Mouse (Mus musculus): ENCODE measurements around the gene Nrip3. TPM values are rescaled to one million over a fixed set of nuclear protein-coding genes. Genes with fewer than 3 reads are reported as not detected.

Gene Nrip3
- 12.6 and 14.1 TPM in 2 replicates for polyA plus RNA-seq (2014; fragmentation: Nextera tagmentation; extraction: Ambion mirVana)

DNA sequence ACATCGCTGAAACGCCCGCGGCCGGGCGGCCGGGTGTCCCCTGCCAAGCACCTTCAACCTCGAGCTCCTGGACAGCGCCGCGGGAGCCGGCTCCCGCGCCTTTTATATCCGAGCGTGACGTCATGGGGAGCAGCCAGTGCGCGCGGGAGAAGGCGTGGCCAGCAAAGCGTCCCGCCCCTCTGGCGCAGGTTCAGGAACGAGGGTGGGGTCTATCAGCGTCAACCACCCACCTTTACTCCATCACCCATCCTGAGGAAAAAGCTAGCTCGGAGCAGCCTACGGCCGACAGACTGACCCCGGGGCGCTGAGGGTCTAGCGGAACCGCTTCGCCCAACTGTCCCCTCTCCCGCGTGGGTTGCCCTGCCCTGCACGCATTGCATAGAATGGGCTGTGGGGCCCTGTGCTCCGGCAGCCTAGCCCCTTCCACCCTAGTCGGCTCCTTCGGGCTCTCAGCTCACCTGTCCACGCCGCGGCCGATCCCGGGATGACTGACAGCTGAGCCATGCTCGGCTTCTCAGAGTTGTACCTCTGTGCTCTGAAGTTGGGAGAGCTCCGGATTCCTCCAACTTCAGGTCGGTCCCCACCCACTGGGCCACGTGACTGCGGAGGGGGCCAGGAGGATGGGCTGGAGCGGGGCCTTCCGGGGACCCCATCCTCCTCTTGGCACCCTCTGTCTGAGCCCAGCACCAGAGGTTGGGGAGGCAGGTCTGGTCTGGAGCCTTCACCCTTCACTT is at the start of gene Nrip3:
Gene Nrip3, minus strand, starts transcription at position 556 of the 734 bp plus-strand sequence.
- peak within 1 kb of the TSS; percentile 100 for H3K4me2 ChIP-seq (replicated peaks)
- H3K9me3 ChIP-seq (ENCODE audit: control insufficient read depth, low read length) = no peaks in the 10 kb centered on the region
- H3K27me3 ChIP-seq (ENCODE audit: control insufficient read depth, insufficient read depth, low read length) = peaks cover 43% of the 10 kb centered on the region
- peak within 1 kb of the TSS; percentile 62 for H3K9ac ChIP-seq
- H3K27ac ChIP-seq = no peak within 1 kb of the TSS
- DNase-seq (ENCODE audit: low spot score) (peak; percentile 86), ATAC-seq (ENCODE audit: low FRiP score) (peak; percentile 87)
- H3K4me3 ChIP-seq (replicated peaks; ENCODE audit: low read length) = peak within 1 kb of the TSS; percentile 67
- H3K36me3 ChIP-seq (replicated peaks; ENCODE audit: control insufficient read depth, insufficient read depth) = no peaks in the 10 kb centered on the region
- 1% methylated on average over 51 of the region's 52 CpGs for WGBS
- no peaks in the 10 kb centered on the region for H3K4me1 ChIP-seq (replicated peaks; ENCODE audit: control insufficient read depth, insufficient read depth, low read length)

DNA sequence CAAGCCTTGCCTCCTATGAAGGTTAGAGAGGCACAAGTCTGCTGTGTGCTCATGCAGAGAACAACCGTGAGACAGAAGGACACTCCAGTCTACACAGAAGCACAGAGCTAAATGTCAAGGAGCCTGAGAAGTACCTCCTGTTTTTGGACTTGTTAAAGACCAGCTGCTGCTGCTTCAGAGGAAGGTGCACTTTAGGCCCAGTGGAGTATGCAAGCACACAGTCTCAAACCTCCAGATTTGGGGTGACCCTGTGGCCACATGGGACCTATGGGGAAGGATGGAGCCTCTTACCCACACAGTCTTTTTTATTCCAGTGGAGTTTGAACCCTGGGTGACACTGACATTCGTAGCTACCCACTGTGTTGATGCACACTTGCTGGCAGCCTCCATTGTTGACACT is 49.6 kb upstream of the Nrip3 start:
- H3K4me3 ChIP-seq (replicated peaks; ENCODE audit: low read length) = no peak overlapping the region
- no peaks in the 10 kb centered on the region for H3K4me1 ChIP-seq (replicated peaks; ENCODE audit: control insufficient read depth, insufficient read depth, low read length)
- H3K4me2 ChIP-seq (replicated peaks) = no peak overlapping the region
- DNase-seq (ENCODE audit: low spot score) = no peak
- H3K27ac ChIP-seq = no peak overlapping the region
- H3K27me3 ChIP-seq (ENCODE audit: control insufficient read depth, insufficient read depth, low read length) = no peaks in the 10 kb centered on the region
- ATAC-seq (ENCODE audit: low FRiP score) = no peak
- WGBS = 78% methylated on average over 2 of the region's 2 CpGs
- H3K9me3 ChIP-seq (ENCODE audit: control insufficient read depth, low read length) = no peaks in the 10 kb centered on the region
- no peaks in the 10 kb centered on the region for H3K36me3 ChIP-seq (replicated peaks; ENCODE audit: control insufficient read depth, insufficient read depth)
- no peak overlapping the region for H3K9ac ChIP-seq

DNA sequence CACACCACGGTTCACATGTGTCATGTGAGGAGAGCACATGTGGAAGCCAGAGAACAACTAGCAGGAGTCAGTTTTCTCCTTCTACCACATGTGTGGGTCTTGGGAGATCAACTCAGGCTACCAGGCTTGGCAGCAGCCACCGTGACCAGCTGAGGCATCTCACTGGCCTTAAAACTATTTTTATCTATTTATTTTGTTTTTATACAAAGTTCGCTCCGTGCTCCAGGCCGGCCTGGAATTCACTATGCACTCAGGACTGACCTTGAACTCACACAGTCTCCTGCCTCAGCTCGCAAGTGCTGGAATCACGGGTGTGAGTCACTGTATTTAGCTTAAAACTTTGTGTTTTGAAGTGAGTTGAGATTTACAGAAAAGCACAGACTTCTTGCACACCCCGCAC is 45.1 kb upstream of the Nrip3 start:
- Histone ChIP-seq H3K27ac (no peak overlapping the region), H3K4me3 (replicated peaks; ENCODE audit: low read length) (no peak overlapping the region), H3K36me3 (replicated peaks; ENCODE audit: control insufficient read depth, insufficient read depth) (no peaks in the 10 kb centered on the region), H3K9ac (no peak overlapping the region), H3K4me2 (replicated peaks) (no peak overlapping the region), H3K27me3 (ENCODE audit: control insufficient read depth, insufficient read depth, low read length) (no peaks in the 10 kb centered on the region), H3K9me3 (ENCODE audit: control insufficient read depth, low read length) (no peaks in the 10 kb centered on the region), H3K4me1 (replicated peaks; ENCODE audit: control insufficient read depth, insufficient read depth, low read length) (no peaks in the 10 kb centered on the region)
- WGBS = 91% methylated on average over 8 of the region's 8 CpGs
- no peak for DNase-seq (ENCODE audit: low spot score)
- no peak for ATAC-seq (ENCODE audit: low FRiP score)

DNA sequence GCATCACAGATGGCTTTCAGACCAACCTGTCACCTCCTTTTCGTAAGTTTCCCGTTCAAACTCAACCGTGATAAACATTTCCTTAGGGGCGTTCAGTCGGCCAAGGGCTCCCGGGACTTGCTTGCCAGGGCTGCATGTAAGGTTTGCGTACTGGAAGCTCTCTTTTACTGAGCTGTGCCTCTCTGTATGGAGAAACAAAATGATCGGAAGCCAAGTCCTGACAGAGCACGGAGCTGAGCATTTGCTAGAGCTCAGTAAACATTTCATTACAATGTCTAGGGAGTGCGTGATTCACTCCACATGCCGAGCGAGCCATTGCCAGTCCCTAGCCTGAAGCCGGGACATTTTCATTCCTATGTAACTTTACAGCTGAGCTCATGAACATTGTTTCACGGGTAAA is 43.5 kb upstream of the Nrip3 start:
- no peak overlapping the region for H3K9ac ChIP-seq
- no peak overlapping the region for H3K4me2 ChIP-seq (replicated peaks)
- H3K9me3 ChIP-seq (ENCODE audit: control insufficient read depth, low read length) = no peaks in the 10 kb centered on the region
- H3K4me1 ChIP-seq (replicated peaks; ENCODE audit: control insufficient read depth, insufficient read depth, low read length) = no peaks in the 10 kb centered on the region
- ATAC-seq (ENCODE audit: low FRiP score) (no peak), DNase-seq (ENCODE audit: low spot score) (no peak)
- 81% methylated on average over 14 of the region's 14 CpGs for WGBS
- no peaks in the 10 kb centered on the region for H3K36me3 ChIP-seq (replicated peaks; ENCODE audit: control insufficient read depth, insufficient read depth)
- no peak overlapping the region for H3K4me3 ChIP-seq (replicated peaks; ENCODE audit: low read length)
- no peaks in the 10 kb centered on the region for H3K27me3 ChIP-seq (ENCODE audit: control insufficient read depth, insufficient read depth, low read length)
- no peak overlapping the region for H3K27ac ChIP-seq

DNA sequence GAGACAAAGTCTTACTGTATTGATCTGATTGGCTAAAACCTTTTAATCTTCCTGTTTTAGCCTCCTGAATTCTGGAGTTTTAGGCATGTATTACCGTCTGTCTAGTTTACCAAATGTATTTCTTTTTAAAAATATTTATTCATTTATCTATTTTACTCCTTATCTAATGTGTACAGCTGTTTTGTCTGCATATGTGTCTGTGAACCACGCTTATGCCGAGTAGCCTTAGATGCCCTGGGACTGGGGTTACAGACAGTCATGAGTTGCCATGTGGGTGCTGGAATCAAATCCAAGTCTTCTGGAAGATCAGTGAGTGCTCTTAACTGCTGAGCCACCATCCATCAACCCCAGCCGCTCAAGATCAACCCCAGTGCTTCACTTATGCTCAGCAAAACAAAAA is 36.8 kb upstream of the Nrip3 start:
- Histone ChIP-seq H3K9ac (no peak overlapping the region), H3K4me2 (replicated peaks) (no peak overlapping the region), H3K4me1 (replicated peaks; ENCODE audit: control insufficient read depth, insufficient read depth, low read length) (no peaks in the 10 kb centered on the region), H3K27me3 (ENCODE audit: control insufficient read depth, insufficient read depth, low read length) (no peaks in the 10 kb centered on the region), H3K36me3 (replicated peaks; ENCODE audit: control insufficient read depth, insufficient read depth) (no peaks in the 10 kb centered on the region), H3K27ac (no peak overlapping the region), H3K4me3 (replicated peaks; ENCODE audit: low read length) (no peak overlapping the region), H3K9me3 (ENCODE audit: control insufficient read depth, low read length) (no peaks in the 10 kb centered on the region)
- no peak for DNase-seq (ENCODE audit: low spot score)
- no peak for ATAC-seq (ENCODE audit: low FRiP score)
- 92% methylated on average over 4 of the region's 4 CpGs for WGBS

DNA sequence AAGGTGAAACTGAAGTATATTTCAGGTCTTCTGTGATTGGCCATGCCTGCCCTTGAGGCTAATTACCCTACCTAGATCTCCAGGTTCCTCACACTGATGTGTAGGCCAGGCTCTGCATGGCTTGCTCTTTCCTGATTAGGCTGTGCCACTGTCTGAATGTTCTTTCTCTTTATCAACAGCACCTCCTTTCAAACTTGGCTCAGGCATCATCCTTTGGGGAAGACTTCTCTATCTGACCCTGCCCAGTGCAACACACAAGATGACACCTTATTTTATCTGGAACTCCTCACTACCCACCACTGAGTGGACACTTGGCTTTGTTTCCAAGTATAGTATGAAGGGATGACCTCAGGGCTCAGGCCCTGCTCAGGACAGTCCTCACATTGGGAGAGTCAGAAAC is 36.1 kb upstream of the Nrip3 start:
- ATAC-seq (ENCODE audit: low FRiP score) = no peak
- no peaks in the 10 kb centered on the region for H3K36me3 ChIP-seq (replicated peaks; ENCODE audit: control insufficient read depth, insufficient read depth)
- DNase-seq (ENCODE audit: low spot score) = no peak

DNA sequence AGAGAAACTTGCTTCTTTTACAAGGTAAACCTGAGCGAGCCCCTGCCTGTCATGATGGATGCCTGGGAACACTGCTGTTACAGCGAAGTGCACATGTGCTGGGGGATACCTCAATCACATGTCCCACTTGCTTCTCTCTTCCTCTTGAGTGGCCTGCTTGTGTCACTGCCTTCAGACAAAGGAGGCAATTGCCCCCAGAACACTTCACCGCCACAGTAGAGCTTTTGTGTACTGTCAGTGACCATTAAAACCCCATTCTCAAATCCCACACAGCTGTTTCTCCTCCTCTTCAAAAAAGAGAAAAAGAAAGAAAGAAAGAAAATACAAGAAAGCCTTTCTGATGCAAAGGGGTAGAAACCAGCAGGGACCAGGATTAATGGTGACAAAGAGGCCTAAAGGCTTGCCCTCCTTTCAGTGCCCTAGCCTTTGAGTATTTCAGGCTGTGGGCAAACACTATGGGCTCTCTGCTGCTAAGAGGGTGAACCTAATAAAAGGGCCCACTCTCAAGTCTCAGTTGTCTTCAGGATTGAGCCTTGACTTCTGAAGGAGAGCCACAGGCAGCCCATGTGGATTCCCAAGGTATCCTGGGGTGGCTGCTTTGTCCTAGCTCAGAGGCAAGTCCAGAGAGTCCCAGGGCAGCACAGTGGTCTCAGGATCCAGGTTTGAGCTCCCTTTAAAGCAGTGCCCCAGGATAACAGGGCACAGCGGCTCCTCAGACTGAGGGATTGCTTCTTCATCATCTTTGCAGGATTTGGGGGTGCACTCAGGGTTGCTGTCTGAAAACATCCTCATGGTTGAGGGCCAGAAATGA is 31.7 kb upstream of the Nrip3 start:
- H3K27ac ChIP-seq = no peak overlapping the region
- H3K9me3 ChIP-seq (ENCODE audit: control insufficient read depth, low read length) = no peaks in the 10 kb centered on the region
- no peak for DNase-seq (ENCODE audit: low spot score)

More for the DNA sequence above, 36.1 kb upstream of the Nrip3 start:
- Histone ChIP-seq H3K27me3 (ENCODE audit: control insufficient read depth, insufficient read depth, low read length) (no peaks in the 10 kb centered on the region), H3K9me3 (ENCODE audit: control insufficient read depth, low read length) (no peaks in the 10 kb centered on the region), H3K9ac (no peak overlapping the region), H3K4me1 (replicated peaks; ENCODE audit: control insufficient read depth, insufficient read depth, low read length) (no peaks in the 10 kb centered on the region), H3K4me2 (replicated peaks) (no peak overlapping the region), H3K27ac (no peak overlapping the region), H3K4me3 (replicated peaks; ENCODE audit: low read length) (no peak overlapping the region)

DNA sequence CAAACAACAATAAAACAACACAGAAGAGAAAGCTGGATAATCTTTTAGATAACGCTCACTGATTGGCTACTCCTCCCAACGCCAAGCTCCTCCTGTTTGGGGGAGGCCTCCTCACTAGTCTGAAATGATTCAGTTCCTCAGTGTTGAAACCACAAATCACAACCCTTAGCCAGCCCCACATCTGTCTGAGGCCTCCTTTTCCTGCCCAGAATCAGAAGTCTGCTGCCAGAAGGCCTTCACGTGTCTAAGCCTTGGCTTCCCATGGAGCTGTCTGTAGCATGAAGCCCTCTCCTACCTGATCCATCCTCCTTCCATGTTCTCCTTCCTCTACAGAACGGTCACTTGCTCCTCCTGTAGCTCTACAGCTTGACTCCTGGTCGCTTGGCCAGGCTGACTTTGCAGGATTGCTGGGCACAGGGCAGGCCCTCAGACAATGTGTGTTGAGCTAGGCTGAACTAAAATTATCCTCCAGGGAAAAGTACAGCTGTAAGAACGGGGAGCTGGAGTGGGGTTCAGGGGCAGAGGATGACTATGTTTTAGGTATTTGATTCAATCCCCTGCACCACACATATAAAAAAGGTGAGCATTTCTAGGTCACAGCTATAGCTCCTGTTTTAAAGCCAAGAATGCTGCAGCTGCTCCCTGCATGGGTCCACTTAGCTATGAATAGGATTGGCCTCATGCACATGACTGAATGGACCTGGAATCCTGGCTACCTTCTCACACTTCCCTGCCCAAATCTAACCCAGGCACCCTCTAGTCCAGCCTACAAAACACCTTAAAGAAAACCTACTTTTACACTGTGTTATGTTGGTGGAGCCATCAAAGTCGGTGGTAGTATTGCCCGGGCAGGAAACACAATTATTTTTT is 26.0 kb upstream of the Nrip3 start:
- no peak overlapping the region for H3K4me3 ChIP-seq (replicated peaks; ENCODE audit: low read length)
- no peaks in the 10 kb centered on the region for H3K4me1 ChIP-seq (replicated peaks; ENCODE audit: control insufficient read depth, insufficient read depth, low read length)
- no peak overlapping the region for H3K9ac ChIP-seq
- no peak overlapping the region for H3K4me2 ChIP-seq (replicated peaks)
- DNase-seq (ENCODE audit: low spot score) = no peak
- H3K27me3 ChIP-seq (ENCODE audit: control insufficient read depth, insufficient read depth, low read length) = no peaks in the 10 kb centered on the region
- 87% methylated on average over 8 of the region's 8 CpGs for WGBS
- no peaks in the 10 kb centered on the region for H3K9me3 ChIP-seq (ENCODE audit: control insufficient read depth, low read length)
- no peak for ATAC-seq (ENCODE audit: low FRiP score)
- no peak overlapping the region for H3K27ac ChIP-seq
- no peaks in the 10 kb centered on the region for H3K36me3 ChIP-seq (replicated peaks; ENCODE audit: control insufficient read depth, insufficient read depth)

More for the DNA sequence above, 31.7 kb upstream of the Nrip3 start:
- Histone ChIP-seq H3K27me3 (ENCODE audit: control insufficient read depth, insufficient read depth, low read length) (no peaks in the 10 kb centered on the region), H3K9ac (no peak overlapping the region), H3K4me3 (replicated peaks; ENCODE audit: low read length) (no peak overlapping the region), H3K4me2 (replicated peaks) (no peak overlapping the region), H3K36me3 (replicated peaks; ENCODE audit: control insufficient read depth, insufficient read depth) (no peaks in the 10 kb centered on the region), H3K4me1 (replicated peaks; ENCODE audit: control insufficient read depth, insufficient read depth, low read length) (no peaks in the 10 kb centered on the region)
- 25% methylated on average over 4 of the region's 4 CpGs for WGBS
- no peak for ATAC-seq (ENCODE audit: low FRiP score)

DNA sequence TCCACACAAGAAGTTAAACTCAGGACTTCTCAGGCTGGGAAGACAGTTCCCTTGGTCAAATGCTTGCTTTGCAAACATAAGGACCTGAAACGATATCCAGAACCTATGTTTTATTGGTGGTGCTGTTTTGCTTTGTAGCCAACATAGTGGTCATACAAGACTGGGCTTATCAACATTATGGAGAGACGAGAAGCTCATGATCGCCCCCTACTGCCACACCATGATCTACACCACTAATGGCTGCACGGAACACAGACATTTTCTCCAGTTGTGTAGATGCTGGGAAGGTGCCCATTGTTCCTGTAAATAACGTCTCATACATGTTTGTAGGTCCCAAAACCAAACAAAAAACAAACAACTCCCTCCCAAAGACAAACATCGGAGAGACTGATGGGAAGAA is 23.0 kb upstream of the Nrip3 start:
- ATAC-seq (ENCODE audit: low FRiP score) (no peak), DNase-seq (ENCODE audit: low spot score) (no peak)
- Histone ChIP-seq H3K36me3 (replicated peaks; ENCODE audit: control insufficient read depth, insufficient read depth) (no peaks in the 10 kb centered on the region), H3K9ac (no peak overlapping the region), H3K4me1 (replicated peaks; ENCODE audit: control insufficient read depth, insufficient read depth, low read length) (no peaks in the 10 kb centered on the region), H3K27me3 (ENCODE audit: control insufficient read depth, insufficient read depth, low read length) (no peaks in the 10 kb centered on the region), H3K4me2 (replicated peaks) (no peak overlapping the region), H3K27ac (no peak overlapping the region), H3K9me3 (ENCODE audit: control insufficient read depth, low read length) (no peaks in the 10 kb centered on the region), H3K4me3 (replicated peaks; ENCODE audit: low read length) (no peak overlapping the region)
- 72% methylated on average over 6 of the region's 6 CpGs for WGBS

Measured in hindbrain, embryonic 14.5 days (tissue).